Mouse (Mus musculus): ENCODE measurements at regions not wholly inside any gene's neighbourhood (a gene's known extent, or its start where the extent isn't known, plus 50 kb on each side); places are given as distances from the start of the nearest gene placed in this dataset.
"Not testable (repeated sequence)": the region's sequence is repeated elsewhere in the genome, so short reads cannot be mapped to it uniquely, and the experiment has no call there.

DNA sequence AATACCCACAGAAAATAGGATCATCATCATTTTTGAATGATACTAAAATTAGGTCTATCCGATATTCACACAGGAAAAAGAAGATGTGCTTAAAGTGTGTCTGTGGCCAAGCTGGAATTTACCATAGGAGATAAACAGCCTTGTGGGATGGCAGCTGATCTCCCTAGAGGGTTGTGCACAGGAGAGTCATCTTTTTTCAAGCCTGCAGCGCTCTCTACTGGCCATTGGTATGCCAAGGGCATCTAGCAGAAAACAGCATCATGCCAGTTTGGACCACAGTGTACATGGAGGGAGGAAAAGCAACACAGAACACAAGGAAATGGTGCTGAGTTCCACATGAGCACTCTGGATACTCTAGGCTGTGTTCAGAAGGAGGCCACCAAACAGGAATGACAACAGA is 74.1 kb upstream of the Diaph3 start:
- DNase-seq (ENCODE audit: low spot score in 2 of 2), result peak; percentile 48 to 75

DNA sequence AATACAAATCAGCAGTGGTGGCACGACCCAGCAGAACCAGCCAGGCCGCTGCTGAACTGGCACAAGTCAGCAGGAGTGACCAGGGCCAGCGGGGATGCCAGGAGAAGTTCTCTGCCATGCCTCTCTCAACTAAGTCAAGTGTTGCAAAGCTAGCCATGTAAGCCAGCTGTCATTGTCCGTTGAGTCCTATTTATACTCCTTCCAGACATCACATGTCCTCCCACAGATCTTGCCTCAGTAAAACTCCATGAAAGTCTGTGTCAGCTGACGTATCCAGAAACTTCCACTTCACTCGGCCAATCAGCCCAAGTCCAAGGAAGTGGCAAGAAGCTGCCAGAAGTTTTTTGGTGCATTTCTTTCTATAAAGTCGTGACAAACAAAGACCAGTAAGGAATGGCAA is 76.0 kb upstream of the Diaph3 start:
- DNase-seq (ENCODE audit: low spot score in 2 of 2), result no peak

DNA sequence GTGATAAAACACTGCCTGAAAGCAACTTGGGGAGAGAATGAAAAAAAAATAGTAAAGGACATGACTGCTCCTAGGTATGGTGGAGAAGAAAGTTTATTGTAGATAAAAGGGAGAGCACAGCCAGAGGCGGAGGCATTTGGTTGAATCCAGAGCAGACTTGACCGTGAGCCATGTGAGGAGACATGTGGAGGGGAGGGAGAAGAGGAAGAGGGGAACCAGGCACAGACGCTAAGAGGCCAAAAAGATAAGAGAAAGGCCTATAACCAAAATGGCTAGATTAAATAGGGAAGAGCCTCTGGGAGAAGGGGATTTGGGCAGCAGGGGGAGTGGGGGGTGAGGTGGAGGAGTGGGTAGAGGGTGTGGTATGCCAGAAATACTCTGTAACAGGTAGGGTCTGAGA is 78.9 kb upstream of the Diaph3 start:
- DNase-seq (ENCODE audit: low spot score in 2 of 2), result no peak

DNA sequence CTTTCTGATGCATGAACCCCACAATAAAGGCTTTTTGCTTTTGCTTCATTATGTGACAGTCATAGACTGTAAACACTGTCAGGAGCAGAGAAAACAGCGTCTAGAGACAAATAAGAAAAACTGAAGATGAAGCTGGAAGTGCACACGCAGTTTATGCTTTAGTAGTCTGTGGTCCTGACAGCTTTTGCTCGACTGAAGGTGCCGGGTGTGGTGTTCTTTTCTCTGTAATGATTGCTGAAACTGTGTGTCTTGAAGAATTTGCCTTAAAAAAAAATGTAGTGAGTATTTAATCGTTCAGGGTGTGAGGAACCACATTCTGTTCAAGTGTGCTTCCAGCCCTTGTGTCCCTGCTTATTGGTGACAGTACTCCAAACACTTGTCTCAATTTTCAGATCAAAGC is 83.8 kb upstream of the Diaph3 start:
- DNase-seq (ENCODE audit: low spot score in 2 of 2), result no peak

DNA sequence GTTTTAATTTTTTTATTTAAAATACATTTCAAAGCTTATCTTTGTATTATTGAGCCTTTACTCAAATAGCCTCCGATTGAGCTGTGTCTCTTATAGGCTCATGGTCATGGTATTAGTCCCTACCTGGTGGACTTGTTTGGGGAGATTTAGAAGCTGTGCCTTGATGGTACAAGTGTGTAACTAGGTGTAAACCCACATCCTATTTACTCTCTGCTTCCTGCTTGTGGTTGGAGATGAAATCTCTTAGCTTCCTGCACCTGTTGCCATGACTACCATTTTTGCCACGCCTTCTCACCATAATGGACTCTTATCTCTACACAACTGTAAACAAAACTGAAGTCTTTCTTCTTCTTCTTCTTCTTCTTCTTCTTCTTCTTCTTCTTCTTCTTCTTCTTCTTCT is 108.2 kb upstream of the Diaph3 start:
- no peak for DNase-seq (ENCODE audit: low spot score in 2 of 2)

DNA sequence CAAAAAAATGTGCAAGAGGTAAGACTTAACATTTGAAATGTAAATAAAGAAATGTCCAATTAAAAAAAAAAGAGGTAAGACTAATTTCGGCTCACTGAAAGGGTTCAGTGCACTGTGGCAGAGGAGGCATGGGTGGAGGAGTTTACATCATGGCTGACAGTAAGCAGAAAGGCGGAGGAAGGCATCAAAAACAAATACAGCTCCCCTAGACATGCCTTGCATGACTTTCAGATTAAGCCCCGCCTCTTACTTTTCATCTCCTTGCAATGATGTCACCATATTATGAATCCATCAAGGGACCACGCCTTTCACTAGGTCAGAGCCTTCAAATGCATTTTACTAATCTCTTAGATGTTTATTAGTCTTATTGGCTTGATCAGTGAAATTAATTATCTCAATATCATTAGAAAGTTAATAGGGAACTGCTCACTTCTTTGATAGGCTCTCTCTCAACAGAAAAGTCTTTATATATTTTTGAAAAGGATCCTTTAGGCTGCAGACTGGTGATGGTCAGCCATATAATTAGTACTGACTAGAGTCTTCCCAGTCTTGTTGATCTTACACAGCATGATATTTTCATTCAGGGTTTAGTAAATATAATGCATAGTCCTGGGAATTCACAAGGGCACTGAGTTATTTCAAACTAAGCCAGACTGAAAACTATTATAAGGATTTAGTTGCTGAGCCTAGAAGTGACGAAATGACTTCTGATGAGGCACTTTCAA is 114.6 kb upstream of the Diaph3 start:
- no peak for DNase-seq (ENCODE audit: low spot score in 2 of 2)

DNA sequence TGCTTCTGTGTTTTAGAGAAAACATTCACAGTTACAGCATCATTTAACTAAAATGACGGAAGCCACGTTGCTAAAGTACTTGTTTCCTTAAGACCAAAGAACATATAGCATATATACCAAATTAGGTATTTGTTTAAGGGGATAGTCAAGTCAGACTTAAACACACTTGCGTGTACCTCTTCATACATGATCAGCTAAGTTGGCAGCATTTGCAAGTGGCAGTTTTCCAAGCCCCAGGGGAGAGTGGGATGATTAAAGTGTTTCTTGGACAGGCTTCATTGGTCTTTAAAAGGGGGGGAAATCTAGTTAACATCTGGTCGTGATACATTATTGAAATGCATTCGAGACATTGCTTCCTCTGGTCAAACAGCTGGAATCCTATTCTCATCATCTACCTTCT is 120.7 kb upstream of the Diaph3 start:
- DNase-seq (ENCODE audit: low spot score in 2 of 2), result no peak

DNA sequence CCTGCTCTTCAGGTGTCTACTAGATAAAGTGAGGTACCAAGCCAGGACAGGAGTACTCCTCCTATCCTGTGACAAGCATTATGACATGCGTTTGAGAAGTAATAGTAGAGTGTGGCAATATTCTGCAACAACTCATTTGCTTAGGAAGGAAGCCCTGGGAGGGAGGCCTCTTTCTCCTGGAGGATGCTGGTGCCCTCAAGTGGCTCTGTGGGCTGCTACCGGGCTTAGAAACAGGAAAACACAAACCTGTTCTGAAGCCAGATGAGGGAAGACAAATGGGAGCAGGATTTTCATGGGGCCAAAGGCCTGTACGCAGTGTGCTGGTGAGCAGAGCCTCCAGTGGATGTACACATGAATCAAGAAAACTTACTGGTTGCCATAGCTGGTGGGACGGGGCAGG is 123.8 kb upstream of the Diaph3 start:
- no peak for DNase-seq (ENCODE audit: low spot score in 2 of 2)

DNA sequence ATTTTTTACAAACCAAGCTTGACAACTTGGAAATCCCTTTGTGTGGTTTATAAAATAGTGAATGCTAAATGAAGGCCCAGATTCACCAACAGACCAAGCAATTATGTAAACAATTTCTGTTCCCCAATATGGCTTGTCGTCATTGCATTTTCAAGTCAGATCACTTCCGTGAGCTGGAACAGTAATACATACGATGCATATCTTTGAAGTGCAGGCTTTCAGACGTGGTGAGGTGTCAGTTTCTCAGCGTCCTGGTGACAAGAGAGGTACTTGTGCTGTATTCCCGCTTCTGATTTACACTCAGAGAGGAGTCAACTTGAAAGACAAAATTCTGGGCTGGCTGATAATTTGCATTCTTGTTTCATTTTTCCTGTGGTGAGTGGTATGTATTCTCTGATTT is 125.3 kb upstream of the Diaph3 start:
- DNase-seq (ENCODE audit: low spot score in 2 of 2), result no peak

DNA sequence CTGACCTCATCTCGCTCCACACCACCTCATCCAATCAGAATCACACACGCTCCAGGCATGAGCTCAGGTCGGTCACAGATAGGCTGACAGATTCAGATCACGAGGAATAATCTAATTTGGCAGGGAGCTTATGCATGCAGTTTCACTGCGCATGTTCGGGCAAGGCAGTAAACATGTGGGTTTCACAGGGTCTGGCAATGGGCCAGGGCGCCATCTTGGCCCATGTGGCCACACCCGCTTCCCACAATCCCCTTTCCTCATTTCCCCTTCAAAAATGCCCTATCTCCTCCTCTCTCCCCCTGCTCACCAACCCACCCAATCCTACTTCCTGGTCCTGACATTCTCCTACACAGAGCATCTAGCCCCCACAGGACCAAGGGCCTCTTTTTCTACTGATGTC is 127.2 kb upstream of the Tdrd3 start:
- DNase-seq (ENCODE audit: low spot score in 2 of 2), result not testable (repeated sequence)

DNA sequence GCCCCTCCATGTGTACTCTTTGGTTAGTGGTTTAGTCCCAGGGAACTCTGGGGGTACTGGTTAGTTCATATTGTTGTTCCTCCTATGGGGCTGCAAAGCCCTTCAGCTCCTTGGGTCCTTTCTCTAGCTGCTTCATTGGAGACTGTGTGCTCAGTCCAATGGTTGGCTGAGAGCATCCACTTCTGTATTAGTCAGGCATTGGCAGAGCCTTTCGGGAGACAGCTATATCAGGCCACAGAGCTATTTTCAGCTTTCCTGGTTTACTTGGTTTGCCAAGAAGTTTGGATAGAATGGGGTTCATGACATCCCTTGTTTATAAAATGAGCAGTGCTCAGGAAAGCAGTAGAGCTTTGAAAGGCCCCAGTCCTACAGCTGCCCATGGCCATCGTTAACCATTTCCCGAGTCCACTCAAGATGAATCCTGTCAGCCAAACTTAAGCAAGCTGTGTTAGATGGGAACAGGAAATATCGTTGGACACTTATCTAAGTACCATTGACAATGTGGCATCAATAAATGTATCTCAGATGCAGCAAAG is 126.7 kb upstream of the Tdrd3 start:
- no peak for DNase-seq (ENCODE audit: low spot score in 2 of 2)

DNA sequence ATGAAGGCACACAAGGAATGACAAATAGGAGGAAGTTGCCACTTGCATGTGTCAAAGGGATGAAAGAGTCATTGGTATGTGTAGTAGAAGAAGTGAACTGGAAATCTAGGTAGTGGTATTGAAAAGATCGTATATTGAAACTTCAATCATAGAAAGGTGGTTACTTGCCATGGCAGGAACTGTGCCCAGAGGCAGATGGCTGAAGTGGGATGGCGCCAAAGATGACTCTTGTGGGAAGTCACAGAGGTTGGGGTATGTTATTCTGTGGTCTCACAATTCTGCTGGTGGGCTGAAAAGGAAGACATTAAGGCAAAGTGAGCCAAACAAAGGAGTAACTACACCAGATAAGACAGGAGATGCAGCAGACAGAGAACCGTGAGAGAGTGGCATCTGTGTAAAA is 121.2 kb upstream of the Tdrd3 start:
- DNase-seq (ENCODE audit: low spot score in 2 of 2), result no peak

DNA sequence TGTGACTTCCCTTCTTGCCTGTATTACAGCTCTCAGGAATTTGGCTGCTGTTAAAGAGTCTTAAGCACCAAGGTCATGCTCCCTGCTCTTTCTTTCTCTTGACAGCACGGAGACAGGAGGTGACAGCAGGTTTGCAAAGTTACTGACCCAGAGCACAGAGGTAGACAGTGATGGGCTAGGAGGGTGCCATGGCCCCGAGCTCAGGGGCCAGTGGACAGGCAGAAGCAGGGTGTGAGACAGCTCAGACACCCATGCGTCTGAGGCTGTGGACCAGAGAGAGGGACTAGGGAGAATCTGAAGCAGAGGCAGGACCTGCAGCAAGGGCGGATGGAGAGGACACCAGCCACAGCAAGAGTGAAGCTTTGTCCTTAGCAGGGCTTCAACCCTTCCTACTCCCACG is 119.3 kb upstream of the Tdrd3 start:
- DNase-seq (ENCODE audit: low spot score in 2 of 2), result no peak

DNA sequence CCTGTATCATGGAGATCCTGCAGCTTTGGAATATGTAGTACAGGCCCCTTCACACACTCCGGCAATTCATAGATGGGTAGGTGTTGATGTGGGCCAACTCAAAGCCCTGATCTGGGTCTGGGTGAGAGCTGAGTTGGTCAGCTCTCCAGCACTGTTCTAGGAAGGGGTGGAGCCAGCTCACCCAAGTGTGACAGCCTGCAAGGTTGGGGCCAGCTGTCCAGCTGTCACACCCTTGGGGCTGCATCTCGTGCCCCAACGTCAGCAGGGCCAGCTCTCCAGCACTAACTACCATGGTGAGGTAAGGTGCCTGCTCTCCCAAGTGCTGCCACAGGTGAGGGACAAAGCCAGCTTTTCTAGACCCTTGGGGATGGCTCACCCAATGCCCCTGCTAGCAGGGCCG is 115.6 kb upstream of the Tdrd3 start:
- no peak for DNase-seq (ENCODE audit: low spot score in 2 of 2)

DNA sequence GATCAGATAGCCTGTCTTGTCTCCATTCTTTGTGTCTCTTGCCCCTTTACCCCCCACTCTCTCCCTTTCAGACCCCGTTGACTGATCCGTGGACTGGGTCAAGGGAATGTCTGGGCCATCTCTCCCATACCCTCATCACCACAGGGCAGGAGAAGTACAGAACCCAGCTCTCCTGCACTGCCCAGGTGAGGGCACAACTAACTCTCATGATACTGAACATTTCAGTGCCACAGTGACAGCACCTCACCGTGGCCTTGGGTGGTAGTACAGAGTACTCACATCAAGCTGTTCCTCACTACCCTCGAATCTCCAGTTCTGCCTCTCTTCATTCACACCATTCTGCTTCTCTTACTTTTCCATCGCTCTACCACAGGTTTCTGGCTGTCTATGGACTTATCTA is 114.9 kb upstream of the Tdrd3 start:
- no peak for DNase-seq (ENCODE audit: low spot score in 2 of 2)

DNA sequence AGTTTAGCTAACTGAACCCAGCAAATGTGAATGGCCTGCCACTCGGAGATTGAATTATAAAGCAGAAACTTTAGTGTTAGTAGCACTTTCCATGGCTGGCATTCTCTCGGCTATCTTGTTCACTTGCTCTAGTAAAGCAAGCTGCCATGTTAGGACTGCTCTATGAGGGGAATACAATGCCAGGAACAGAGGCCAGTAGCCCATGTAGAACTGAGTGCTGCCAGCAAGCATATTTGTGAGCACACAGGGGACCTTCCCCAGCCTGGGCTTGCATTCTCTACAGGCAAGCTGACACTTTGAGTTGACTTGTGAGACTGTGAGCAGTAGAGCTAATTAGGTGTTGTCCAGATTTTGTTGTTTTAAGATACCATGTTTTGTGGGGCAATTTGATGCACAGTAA is 111.0 kb upstream of the Tdrd3 start:
- no peak for DNase-seq (ENCODE audit: low spot score in 2 of 2)

DNA sequence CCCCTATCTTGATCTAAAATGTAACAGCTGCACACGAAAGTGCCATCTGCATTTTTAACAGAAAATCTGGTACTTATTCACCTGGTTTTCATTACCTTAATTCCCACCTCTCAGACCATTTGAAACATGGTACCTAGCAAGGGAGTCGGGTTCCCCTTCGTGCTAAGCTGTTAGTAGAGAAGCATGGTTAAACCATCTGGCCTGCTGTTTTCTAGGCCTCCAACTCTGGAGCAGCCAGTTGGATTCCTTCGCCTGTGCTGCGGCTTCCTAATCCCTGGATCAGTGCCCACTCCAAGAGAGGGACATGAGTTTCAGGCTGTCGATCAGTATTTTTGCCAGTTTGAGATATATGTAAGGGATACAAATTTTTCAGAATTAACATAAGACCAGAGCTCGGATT is 110.4 kb upstream of the Tdrd3 start:
- no peak for DNase-seq (ENCODE audit: low spot score in 2 of 2)

DNA sequence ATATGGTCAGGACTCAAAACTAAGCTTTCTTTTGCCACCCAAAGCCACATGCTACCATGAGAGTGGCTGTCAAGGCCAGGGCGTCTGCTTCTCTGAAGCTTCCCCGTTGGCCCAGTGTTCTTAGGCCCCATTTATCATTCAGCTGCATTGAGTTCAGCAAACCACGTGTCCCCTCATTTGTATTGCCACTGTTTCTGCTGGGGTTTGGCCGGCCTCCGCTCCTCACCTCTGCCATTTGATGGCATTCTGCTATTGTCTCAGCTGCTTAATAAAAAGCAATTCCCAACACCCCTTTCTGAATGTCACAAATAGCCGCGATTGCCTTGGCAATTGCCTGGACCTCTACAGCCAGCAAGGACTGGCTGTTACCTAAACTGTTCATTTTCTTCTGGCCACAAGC is 108.4 kb upstream of the Tdrd3 start:
- no peak for DNase-seq (ENCODE audit: low spot score in 2 of 2)

DNA sequence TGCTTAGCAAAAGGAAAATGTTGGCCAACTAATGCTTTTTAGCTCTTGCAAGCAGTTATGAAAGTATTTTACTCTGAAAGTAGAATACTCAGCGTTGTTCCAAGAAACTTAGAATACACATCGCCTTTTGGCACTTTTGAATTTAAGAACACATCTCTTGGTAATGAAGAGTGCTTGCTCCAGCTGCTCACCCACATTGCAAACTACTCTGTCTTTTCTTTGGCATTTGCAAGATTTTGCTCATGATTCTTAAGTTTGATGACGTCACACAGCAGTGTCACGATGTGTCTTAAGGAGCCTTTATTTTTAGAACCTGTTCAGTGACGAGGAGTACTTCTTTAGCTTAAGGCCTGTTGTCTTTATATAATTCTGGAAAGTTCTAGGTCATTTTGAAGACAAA is 104.1 kb upstream of the Tdrd3 start:
- DNase-seq (ENCODE audit: low spot score in 2 of 2), result no peak

DNA sequence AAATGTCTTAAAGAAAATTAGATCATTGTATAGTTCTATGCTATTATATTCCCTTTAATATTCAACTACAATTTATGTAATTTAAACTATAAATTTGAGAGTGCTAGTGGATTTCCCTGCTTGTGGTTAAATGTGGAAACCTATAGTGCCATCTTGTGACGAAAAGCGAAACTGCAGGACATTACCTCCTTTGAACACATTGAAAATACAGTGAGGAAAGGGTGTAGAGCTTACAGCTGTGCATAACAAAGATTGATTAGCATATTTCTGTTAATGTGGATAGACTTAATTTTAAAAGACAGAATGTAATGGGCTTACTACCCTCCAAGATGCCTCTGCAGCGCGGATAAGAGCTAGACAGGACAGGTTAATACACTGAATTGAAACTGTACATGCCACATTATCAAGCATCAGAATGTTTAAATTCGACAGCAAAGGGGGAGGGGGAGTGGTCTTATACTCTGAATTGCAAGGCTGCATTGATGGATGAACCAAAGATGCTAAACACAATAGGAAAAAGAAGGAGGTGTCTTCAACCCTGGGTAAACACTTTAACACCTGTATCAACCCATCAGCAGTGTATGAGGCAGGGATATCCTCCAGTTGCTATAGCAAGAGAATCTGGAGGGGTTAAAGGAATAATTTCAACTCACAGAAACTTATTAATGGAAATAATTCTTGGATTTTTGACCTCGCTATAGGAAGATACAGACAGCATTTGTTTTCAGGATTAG is 101.3 kb upstream of the Tdrd3 start:
- peak; percentile 22 to 66 for DNase-seq (ENCODE audit: low spot score in 2 of 2)

DNA sequence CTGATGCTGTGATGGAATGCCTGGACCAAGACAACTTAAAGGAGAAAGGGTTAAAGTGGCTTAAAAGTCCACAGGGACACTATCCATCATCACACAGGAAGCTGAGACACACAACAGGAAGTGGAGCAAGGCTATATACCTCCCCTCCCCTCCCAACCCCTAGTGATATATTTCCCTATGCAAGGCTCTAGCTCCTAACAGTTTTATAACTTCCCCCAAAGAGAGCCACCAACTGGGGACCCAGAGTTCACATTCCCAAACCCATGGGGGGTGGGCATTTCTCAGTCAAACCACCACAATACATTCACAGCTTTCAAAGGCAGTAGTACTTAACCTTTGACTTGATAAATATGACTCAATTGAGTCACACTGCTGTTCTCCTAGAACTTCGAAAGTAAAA is 88.6 kb upstream of the Tdrd3 start:
- DNase-seq (ENCODE audit: low spot score in 2 of 2), result no peak

DNA sequence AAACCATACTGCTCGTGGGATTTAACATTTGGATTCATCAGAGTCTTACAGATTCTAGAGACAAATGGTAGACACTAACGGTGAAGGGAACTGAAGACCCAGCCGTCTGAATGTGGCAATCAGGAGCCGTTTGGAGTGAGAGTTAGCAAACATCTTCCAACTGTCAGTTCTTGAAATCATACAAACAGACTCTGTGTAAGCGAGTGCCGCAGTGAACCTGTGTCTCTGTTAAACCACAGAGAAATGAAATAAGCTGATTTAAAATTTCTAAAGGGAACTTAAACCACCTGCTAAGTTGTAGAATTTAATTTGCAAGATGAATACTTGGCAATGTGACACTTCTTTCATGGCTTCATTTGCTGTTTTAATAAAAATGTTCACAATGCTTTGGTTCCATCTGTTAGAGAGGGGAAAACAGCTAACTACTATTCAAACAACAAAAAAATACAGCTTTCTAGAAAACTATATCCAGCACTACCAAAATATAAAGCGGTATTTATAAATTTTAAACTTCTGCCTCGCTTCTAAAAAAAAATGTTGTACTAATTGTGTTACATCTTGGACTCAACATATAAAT is 78.4 kb upstream of the Tdrd3 start:
- DNase-seq (ENCODE audit: low spot score in 2 of 2), result no peak

DNA sequence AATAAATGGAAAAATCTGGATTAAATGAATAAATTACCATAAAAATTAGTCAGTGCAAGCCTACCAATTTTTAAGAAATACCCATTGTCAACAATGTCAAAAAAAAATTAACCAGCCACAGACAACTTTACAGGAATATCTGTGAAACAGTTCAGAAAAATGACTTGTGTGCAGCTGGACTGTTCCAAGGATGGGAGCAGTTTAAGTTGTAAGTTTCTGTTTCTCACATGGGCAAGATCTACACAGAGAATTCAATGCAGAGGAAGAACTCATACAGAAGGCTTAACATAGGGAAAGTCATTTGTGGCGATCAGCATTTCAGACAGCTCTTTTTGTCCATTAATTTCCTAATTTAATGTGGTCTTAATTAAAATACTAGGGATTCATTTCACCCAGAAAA is 71.9 kb upstream of the Tdrd3 start:
- DNase-seq (ENCODE audit: low spot score in 2 of 2), result no peak
